Mouse (Mus musculus) fibroblast of lung, adult 2 months (primary cell): ENCODE results near the gene Akap2.
"Not testable (repeated sequence)": the region's sequence is repeated elsewhere in the genome, so short reads cannot be mapped to it uniquely, and the experiment has no call there.

Experiments used
- DNase-seq: peaks from one replicate; pipeline ENCODE4 v3.0.0-alpha.2; 2011; ENCODE audit warnings: low read depth

Gene Akap2

GRCm38 (mm10) chr4:57866990-57867389 lies 149.5 kb downstream of the Akap2 start:
- no peak for DNase-seq

GRCm38 (mm10) chr4:57867454-57867853 lies 150.0 kb downstream of the Akap2 start:
- DNase-seq = no peak

GRCm38 (mm10) chr4:57879137-57879536 lies 161.7 kb downstream of the Akap2 start:
- DNase-seq = no peak

GRCm38 (mm10) chr4:57879804-57880357 lies 162.4 kb downstream of the Akap2 start:
- DNase-seq = no peak

DNA sequence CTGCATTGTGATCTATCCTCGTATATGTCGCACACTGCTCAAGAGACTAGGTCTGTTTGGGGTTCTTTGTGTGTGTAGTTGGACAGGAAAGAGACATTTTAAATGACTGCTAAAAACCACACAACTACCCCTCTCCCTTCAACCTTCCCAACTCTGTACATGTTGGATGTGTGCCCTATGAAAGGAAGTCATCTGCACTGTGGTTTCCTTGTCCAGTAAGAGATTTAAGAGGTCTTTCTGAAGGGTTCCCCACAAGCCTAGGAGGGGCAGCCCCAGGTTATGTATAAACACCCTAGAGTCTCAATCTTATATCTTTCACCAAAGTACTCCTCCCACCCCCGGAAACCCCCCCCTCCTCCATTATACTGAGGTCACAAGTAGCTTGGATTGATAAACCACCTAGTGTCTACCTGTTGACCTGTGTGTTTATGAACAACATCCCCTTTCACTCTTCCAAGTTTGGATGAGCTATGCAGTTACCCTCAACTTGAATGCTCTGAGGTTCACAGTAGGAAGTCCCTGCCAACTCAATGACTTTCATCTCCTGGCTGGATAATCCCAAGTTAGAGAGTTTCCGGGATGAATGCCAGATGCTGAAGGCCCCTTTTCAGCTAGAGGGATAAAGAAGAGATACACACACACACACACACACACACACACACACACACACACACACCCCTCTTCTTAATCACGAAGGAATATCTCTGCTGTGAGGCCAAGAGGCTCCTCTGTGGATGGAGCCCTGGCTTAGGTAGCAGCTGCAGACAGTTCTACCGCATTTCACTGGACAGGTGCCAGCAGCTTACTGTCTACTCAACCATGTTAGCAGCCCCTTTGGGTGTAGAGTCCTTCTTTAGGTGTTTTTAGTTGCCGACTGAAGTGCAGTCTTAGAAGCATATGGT lies 166.3 kb downstream of the Akap2 start:
- DNase-seq = no peak

- DNase-seq = no peak
Measured at GRCm38 (mm10) chr4:57884511-57884910, 167.1 kb downstream of the Akap2 start.

DNA sequence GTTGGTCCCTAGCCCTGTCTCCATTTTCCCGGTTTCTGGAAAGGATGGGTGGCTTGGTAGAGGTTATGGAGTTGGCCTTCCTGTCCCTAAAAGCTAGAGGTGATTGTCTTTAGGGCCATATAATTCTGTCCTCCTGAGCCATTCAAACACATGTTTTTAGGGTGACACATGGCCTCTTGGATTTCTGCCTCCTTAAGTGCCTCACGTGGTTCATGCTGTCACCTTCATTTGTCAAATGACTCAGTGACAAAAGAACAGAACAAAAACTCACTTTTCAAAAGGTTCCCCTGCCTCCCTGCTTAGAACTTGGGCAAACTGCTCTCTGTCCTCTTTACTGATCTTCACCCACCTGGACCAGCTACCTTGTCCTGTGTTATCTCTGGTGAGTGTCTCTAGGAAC lies 167.7 kb downstream of the Akap2 start:
- no peak for DNase-seq

- DNase-seq = no peak
Measured at GRCm38 (mm10) chr4:57886066-57886887, 168.8 kb downstream of the Akap2 start.

DNA sequence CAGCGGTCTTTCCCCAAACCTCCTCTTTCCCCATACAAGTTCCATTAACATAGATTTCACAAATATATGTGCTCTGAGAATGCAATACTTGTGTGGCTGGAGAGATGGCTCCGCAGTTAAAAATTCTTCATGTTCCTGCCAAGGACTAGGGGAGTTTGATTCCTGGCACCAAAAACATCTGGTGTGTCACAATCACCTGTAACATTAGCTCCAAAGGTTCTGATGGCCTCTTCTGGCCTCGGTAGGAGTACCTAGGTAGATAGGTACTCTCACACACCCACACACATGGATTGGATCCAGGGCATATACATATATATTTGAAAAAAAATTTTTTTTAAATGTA lies 169.4 kb downstream of the Akap2 start:
- DNase-seq = no peak

- no peak for DNase-seq
Measured at GRCm38 (mm10) chr4:57888246-57888645, 170.8 kb downstream of the Akap2 start.

GRCm38 (mm10) chr4:57888978-57889377 lies 171.5 kb downstream of the Akap2 start:
- DNase-seq = not testable (repeated sequence)

DNA sequence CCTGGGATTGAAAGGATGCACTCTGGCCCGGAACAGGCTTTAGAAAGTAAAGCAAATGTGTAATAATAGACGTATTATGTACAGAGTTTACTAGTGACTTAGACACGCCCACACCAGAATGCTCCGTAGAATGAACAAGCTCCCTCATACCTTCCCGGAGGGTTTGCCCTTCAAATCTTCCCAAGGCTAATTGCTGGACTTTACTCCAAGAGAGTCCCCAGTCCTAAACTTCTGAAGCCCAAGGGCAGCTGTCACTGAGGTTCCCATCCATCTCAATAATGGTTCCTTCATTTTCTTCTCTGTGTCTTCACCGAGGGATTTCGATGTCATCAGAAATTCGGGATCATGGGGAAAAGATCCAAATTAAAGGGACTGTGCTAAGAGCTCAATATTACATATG lies 172.3 kb downstream of the Akap2 start:
- no peak for DNase-seq

DNA sequence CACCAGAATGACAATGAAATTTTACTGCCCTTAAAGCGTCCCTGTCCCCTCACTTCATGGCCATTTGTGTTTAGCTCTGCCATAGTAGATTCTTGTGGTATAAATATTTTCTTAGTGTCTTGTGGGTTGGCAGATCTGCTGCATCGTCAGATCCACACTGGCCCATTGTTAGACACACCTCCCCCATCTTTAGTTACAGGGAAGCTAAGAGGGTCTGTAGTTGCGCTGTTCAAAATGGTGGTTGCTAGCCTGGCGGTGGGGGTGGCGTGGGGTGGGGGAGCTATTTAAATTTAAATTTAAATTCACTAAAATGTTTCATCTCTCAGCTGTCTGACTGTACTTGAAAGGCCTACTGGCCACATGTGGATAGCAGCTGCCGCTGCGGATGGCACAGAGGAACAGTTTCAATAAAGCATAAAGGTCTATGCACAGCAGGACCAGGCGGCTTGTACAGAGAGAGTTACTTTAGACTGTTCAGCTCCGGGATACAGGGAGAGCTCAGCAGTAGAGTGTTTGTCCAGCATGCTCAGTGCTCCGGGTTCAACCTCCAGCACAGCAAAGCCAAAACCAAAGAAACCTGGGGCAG lies 174.6 kb downstream of the Akap2 start:
- no peak for DNase-seq

DNA sequence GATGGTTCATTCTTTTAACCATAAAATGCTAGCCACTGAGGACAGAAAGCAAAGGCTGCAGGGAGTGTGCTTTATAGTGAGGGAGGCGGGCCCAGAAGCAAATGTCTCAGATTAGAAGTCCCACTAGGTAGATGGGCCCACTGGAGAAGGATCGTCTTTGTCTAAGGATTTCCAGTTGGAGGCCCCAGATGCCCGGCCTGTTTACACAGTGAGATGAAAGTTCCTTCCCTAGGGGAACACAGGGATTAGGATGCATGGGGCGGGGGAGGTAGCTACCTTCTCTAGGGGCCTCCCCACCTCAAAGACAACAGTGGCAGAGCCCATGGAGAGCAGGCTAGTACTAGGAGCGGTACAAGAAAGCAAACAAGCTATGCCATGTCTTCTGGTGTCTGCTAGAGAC lies 177.7 kb downstream of the Akap2 start:
- DNase-seq = no peak

DNA sequence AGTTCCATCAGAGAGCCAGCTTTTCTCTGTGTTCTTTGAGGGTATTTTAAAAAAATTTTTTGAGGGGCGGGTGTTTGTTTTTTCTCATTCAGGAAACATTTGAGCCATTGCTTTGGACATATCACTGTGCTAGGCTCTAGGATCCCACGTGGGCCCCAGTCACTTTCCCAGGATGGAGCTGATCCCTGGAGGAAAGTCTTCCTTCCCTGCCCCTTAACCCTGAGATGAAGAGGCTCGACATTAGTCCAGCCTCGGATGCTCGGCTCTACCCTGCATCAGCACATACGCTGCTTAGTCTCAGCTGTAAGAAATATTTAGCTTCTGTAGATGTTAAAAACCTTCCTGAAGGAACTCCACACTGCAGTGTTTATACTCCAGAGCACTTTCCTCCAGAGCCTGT lies 178.4 kb downstream of the Akap2 start:
- DNase-seq = no peak

GRCm38 (mm10) chr4:57896631-57897030 lies 179.2 kb downstream of the Akap2 start:
- no peak for DNase-seq

DNA sequence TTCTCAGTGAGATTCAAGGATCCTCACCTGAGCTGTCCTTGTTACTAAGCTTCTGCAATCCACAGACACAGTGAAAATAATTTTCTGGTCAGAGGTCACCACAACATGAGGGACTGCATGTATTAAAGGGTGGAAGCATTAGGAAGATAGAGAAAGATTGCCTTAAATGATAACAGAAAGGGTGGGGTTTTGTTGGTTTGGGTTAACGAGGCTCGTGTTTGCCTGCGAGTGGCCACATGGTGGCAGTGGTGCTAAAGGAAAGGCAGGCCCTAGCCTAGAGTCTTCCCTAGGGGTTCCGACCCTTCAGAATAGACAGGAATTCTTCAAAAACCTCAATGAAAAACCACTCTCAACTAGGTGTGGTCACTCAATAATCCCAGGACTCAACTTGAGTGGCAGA lies 183.8 kb downstream of the Akap2 start:
- DNase-seq = no peak

- DNase-seq = no peak
Measured at GRCm38 (mm10) chr4:57902619-57903018, 185.2 kb downstream of the Akap2 start.

DNA sequence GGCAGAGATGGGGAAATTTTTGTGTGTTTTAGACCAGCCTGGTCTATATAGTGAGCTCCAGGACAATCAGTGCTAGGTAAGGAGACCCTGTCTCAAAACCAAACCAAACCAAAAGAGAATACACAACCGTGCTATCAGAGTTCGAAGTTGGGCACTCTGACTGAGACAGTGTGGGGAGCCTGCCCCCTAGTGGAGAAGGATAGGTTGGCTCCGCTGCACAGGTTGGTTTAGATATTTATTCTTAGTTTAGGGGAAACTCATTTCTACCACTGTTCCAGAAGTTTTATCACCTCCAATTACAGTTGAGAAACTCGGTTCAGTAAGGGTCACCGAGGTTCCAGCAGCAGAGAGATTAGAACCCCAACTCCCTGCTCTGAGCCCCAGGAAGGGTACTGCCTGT lies 186.8 kb downstream of the Akap2 start:
- DNase-seq = no peak

DNA sequence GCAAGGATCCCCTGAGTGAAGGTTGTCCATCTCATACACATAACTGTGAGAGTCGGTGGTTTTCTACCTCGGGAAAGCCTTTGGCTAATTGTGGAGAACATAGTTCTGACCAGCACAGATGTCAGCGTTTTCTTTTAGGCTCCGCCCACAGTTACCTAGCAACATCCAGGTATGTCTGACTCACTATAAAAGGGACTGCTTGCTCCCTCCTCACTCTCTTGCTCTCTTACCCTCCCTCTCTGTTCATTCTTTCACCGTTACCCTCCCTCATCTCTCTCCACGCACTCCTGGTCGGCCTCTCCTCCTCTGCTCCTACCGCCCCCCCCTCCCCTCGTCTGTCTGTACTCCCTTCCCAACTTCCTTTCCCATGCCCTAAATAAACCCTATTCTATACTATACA lies 187.2 kb downstream of the Akap2 start:
- no peak for DNase-seq

DNA sequence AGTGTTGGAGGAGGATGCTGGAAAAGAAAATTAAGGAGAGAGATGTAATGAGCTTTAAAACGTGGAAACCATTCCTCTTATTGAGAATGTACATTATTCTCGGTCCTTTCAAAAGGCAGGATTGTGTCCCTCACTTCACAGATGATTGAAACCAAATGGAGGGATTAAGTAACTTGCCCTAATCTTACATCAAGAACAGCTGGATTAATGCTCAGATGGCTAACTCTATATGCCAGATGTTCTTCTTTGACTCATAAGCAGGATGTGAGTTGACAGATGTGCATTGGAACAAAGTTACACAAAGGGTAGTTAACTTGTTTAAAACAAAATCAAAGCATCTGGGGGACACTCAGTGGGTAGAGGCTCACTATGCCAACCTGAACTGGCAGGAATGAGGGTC lies 189.3 kb downstream of the Akap2 start:
- DNase-seq = no peak

GRCm38 (mm10) chr4:57908860-57909259 lies 191.4 kb downstream of the Akap2 start:
- no peak for DNase-seq

- no peak for DNase-seq
Measured at GRCm38 (mm10) chr4:57913021-57913420, 195.6 kb downstream of the Akap2 start.
